Mouse (Mus musculus) heart, embryonic 14.5 days (tissue): Measurements from ENCODE around the gene Slc25a13. TPM values are rescaled to one million over a fixed set of nuclear protein-coding genes. Genes with fewer than 3 reads are reported as not detected.
A peak's percentile ranks its signal among the peaks of the same experiment; 100 is the strongest.

Experiments used
- ATAC-seq: fragments of 200-750 bp; cut with Nextera tagmentation; 2 replicates; pipeline ENCODE4 v1.8.0; 2017; ENCODE audit warnings: low read depth, moderate TSS enrichment; ENCODE audit not compliant: insufficient number of reproducible peaks, insufficient read depth, low FRiP score
- H3K27ac ChIP-seq, 2 experiments: fragments of 200-500 bp in 1 of 2; fragments of 300-500 bp in 1 of 2; sonication (generic) in 1 of 2; replicated peaks in 1 of 2; 2 replicates each; pipeline ENCODE4 v1.5.1; 2012 to 2014; ENCODE audit warnings: low read depth in 2 of 2, low read length in 2 of 2, control low read depth in 1 of 2, mild to moderate bottlenecking in 1 of 2, mixed read lengths in 1 of 2; ENCODE audit not compliant: control insufficient read depth in 1 of 2, insufficient read depth in 1 of 2
- H3K27me3 ChIP-seq: fragments of 300-500 bp; sonication (generic); 2 replicates; pipeline ENCODE4 v1.6.1; 2014; ENCODE audit warnings: mild to moderate bottlenecking, low read length, control low read depth; ENCODE audit not compliant: control insufficient read depth, insufficient read depth
- H3K36me3 ChIP-seq: fragments of 300-500 bp; sonication (generic); 2 replicates; pipeline ENCODE4 v1.6.1; 2014; ENCODE audit warnings: mild to moderate bottlenecking, control low read depth, low read length, mixed read lengths; ENCODE audit not compliant: control insufficient read depth, insufficient read depth
- H3K4me1 ChIP-seq, 2 experiments: fragments of 200-500 bp in 1 of 2; fragments of 300-500 bp in 1 of 2; sonication (generic) in 1 of 2; 2 replicates each; pipeline ENCODE4 v1.6.1; 2012 to 2014; ENCODE audit warnings: low read length in 2 of 2, control low read depth in 1 of 2, mixed read lengths in 1 of 2; ENCODE audit not compliant: control insufficient read depth in 2 of 2, insufficient read depth in 2 of 2
- H3K4me2 ChIP-seq: fragments of 300-500 bp; sonication (generic); 2 replicates; pipeline ENCODE4 v1.6.1; 2014; ENCODE audit warnings: mild to moderate bottlenecking, low read length
- H3K4me3 ChIP-seq, 2 experiments: fragments of 200-500 bp in 1 of 2; fragments of 300-500 bp in 1 of 2; sonication (generic) in 1 of 2; 2 replicates each; pipeline ENCODE4 v1.5.1; 2012 to 2014; ENCODE audit warnings: low read length in 2 of 2, mild to moderate bottlenecking in 2 of 2, control low read depth in 1 of 2, low read depth in 1 of 2, moderate library complexity in 1 of 2; ENCODE audit not compliant: control insufficient read depth in 1 of 2, insufficient read depth in 1 of 2
- H3K9ac ChIP-seq: fragments of 300-500 bp; sonication (generic); 2 replicates; pipeline ENCODE4 v1.6.1; 2014; ENCODE audit warnings: mild to moderate bottlenecking, low read length
- H3K9me3 ChIP-seq: fragments of 300-500 bp; sonication (generic); 2 replicates; pipeline ENCODE4 v1.6.1; 2016; ENCODE audit warnings: low read length, control low read depth; ENCODE audit not compliant: control insufficient read depth
- whole genome bisulfite sequencing: fragments of 180-500 bp; shearing (Covaris S2); extraction: QIAGEN DNeasy Blood & Tissue Kit; methylation state at CpG from one replicate; pipeline ENCODE4 v1.1.7; 2014; 5-methylcytosine and 5-hydroxymethylcytosine counted together
- polyA plus RNA-seq: library from polyadenylated mRNA; unstranded; fragments of >200 nt; fragmentation: Nextera tagmentation; extraction: Ambion mirVana; gene quantifications from 2 replicates; pipeline ENCODE4 v1.2.1, GENCODE M21; 2014

Slc25a13 gene
- polyA plus RNA-seq: 56.4 and 68.3 TPM in 2 replicates

DNA sequence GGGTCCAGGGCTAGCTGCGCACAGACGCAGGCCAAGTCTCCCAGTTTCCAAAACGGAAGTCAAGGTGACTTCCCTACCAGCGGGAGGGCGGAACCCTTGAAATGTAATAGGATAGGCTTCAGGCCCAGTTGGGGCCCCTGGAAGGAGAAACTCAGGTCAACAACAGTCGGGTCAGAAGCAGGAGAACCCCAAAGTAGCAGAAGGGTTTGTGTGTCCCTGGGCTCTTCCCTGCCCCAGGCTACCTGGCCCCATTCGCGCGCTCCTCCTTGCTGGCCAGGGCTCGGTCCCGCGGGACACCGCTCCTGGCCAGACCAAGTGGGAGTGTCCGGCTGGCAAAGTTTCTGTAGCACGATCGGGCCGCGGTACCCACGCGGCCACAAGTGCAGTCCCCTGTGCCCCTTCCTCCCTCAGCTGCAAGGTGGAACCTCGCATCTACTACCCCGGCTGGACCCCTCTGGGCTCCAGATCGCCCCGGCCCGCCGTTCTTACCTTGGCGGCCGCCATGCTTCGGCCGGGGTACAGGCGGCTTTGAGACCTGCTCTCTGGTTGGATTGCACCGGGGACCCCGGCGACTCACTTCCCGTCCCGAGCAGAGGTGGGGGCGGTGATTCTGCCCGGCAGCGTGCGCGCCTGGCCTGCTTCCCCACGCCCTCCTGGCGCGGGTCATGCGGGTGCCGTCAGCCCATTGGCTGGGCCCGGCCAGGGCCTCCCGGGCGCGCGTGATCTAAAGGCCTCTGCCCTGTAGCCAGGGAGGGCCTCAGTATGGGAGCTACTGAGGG, at the start of gene Slc25a13:
Slc25a13 (minus strand) TSS at position 667 of the 779 bp plus-strand sequence.
- Histone ChIP-seq H3K4me3 (peak within 1 kb of the TSS; percentile 66 to 79), H3K27ac (peak within 1 kb of the TSS; percentile 80 to 82), H3K9me3 (no peaks in the 10 kb centered on the region), H3K4me1 (peaks cover 8 to 19% of the 10 kb centered on the region in 2 experiments), H3K4me2 (peak within 1 kb of the TSS; percentile 85), H3K36me3 (no peaks in the 10 kb centered on the region), H3K9ac (peak within 1 kb of the TSS; percentile 82), H3K27me3 (peaks cover 1% of the 10 kb centered on the region; the same call in 1 of the 2 replicates)
- under 1% methylated on average over 51 of the region's 51 CpGs for WGBS
- peak; percentile 92 for ATAC-seq

DNA sequence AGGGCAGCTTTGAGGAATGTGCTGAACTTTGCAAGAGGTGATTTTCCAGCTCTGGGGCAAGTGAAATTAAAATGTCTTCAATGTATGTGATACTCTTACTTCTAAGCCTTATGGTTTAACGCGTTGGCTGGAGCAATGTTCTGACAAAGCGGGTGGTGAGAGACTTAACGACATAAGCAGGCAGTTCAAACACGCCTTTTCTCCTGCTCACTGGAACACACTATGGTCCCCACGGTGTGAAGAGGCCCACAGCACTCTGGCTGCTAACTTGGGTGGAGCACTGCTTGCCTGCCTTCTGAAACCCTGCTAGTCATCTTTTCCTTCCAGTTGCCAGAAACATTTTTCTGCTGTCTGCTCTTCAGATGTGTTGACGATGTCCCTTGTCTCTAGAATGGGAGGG, 48.8 kb upstream of the Slc25a13 start:
- H3K9ac ChIP-seq: no peak overlapping the region
- H3K36me3 ChIP-seq: no peaks in the 10 kb centered on the region
- no peaks in the 10 kb centered on the region for H3K4me1 ChIP-seq
- no peaks in the 10 kb centered on the region for H3K27me3 ChIP-seq
- no peak overlapping the region for H3K27ac ChIP-seq
- H3K9me3 ChIP-seq: no peaks in the 10 kb centered on the region
- ATAC-seq: no peak
- H3K4me2 ChIP-seq: no peak overlapping the region
- H3K4me3 ChIP-seq: no peak overlapping the region
- 72% methylated on average over 7 of the region's 7 CpGs for WGBS

DNA sequence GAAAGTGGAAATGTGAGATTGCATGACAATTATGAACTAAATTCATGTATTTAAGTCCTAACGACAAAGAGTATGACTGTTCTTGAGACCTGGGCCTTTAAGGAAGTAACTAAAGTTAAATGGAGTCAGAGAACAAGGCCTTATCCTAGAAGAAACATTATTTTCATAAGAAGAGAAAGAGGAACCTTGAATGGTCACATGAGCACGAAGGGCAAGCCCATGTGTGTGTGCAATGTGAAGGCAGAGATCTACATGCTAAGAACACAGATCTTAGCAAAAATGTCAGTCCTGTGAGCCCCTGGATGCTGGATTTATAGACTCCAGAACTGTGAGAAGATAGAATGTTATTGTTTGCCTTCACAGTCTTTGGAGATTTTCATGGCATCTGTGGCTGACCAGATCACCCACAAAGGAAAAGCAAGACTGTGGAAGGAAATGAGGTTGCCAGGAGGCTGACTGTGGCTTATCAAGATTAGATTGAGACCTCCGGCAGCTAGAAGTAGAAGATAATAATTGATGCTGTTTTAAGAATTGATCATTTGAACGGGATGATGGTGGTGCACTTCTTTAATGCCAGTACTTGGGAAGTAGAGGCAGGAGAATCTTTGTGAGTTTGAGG, 46.4 kb upstream of the Slc25a13 start:
- 61% methylated on average over 4 of the region's 4 CpGs for whole genome bisulfite sequencing
- Histone ChIP-seq H3K9me3 (no peaks in the 10 kb centered on the region), H3K9ac (no peak overlapping the region), H3K4me3 (no peak overlapping the region), H3K4me1 (no peaks in the 10 kb centered on the region), H3K27me3 (no peaks in the 10 kb centered on the region), H3K27ac (no peak overlapping the region), H3K4me2 (no peak overlapping the region), H3K36me3 (no peaks in the 10 kb centered on the region)
- ATAC-seq: no peak

DNA sequence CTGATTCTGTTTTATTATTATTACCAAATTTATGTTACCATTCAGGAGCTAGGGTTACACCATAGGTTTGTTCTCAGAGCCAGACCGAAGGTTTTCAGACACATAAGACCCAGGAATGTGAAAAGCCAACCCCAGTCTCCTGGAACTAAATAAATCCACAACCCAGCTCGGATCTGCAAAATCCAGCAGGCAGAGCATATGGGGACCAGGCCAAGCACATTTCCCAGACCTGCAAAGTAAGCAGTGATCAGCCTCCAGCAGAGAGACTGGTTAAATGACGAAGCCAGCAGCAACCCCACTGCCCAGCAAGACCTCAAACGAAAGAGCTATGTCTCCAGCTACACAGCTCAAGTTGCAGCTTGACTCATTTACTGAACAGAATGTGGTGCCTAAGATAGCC, 43.9 kb upstream of the Slc25a13 start:
- 69% methylated on average over 4 of the region's 4 CpGs for WGBS
- H3K9ac ChIP-seq: no peak overlapping the region
- H3K4me2 ChIP-seq: no peak overlapping the region
- no peaks in the 10 kb centered on the region for H3K27me3 ChIP-seq
- no peak overlapping the region for H3K27ac ChIP-seq
- H3K4me3 ChIP-seq: no peak overlapping the region
- H3K36me3 ChIP-seq: no peaks in the 10 kb centered on the region
- ATAC-seq: no peak
- no peaks in the 10 kb centered on the region for H3K4me1 ChIP-seq
- no peaks in the 10 kb centered on the region for H3K9me3 ChIP-seq

DNA sequence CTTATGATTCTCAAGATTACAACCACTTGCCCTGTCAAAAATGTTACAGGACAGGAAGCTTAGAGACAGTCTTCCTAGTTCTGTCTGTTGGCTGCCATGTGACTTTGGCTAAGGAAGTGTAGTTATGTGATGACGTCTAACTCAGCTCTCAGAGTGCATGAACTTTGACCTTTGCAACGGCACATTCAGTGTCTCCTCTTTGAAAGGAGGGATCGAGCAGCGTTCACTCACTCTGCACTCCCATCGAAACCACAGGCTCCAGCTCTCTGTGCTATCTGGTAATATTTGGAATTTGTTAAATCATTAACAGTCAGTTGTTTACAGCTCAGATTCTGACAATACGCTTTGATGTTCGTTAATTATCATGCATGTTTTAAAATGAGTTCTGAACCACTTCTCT, 31.5 kb upstream of the Slc25a13 start:
- WGBS: 64% methylated on average over 7 of the region's 7 CpGs
- Histone ChIP-seq H3K9me3 (no peaks in the 10 kb centered on the region), H3K9ac (no peak overlapping the region), H3K27me3 (no peaks in the 10 kb centered on the region), H3K36me3 (no peaks in the 10 kb centered on the region), H3K4me1 (no peaks in the 10 kb centered on the region), H3K27ac (no peak overlapping the region), H3K4me3 (no peak overlapping the region), H3K4me2 (no peak overlapping the region)
- no peak for ATAC-seq

DNA sequence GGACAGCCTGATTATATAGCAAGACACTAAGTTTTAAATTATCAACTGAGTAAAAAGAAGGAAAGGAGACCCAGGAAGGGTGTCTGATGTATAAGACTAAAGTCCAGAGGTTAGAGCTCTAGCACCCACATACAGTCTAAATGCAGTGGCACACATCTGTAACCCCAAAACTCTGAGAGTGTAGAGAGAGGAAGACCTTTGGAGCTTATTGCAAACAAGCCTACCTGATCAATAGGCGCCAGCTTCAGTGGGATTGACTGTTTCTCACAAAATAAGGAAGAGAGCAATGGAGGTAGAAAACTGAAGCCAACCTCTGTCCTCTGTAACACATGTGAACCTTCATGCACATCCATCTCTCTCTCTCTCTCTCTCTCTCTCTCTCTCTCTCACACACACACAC, 26.9 kb upstream of the Slc25a13 start:
- 70% methylated on average over 1 of the region's 1 CpGs for WGBS
- Histone ChIP-seq H3K27ac (no peak overlapping the region), H3K36me3 (no peaks in the 10 kb centered on the region), H3K9ac (no peak overlapping the region), H3K4me1 (no peaks in the 10 kb centered on the region), H3K27me3 (no peaks in the 10 kb centered on the region), H3K9me3 (no peaks in the 10 kb centered on the region), H3K4me2 (no peak overlapping the region), H3K4me3 (no peak overlapping the region)
- ATAC-seq: no peak

DNA sequence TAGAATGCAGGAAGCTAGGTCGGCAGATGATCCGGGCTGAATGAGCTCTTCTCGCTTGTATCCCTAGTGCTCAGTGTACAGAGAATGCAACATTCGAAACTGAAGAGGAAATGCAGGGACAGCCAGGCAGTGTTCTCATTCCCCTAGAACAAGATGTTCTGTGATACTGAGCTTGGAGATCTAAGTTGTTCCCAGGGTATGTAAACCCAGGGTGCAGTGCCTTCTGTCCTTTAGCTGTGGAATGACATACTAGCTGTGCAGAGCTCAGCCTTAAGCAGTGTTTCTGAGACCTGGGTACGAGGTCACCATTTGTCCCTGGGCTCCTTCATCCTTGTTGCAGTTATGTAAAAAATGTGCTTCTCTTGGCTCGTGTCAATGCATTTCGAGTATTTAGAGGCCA, 25.1 kb upstream of the Slc25a13 start:
- no peaks in the 10 kb centered on the region for H3K27me3 ChIP-seq
- H3K4me2 ChIP-seq: no peak overlapping the region
- H3K36me3 ChIP-seq: no peaks in the 10 kb centered on the region
- no peaks in the 10 kb centered on the region for H3K9me3 ChIP-seq
- 59% methylated on average over 7 of the region's 7 CpGs for WGBS
- no peak for ATAC-seq
- no peak overlapping the region for H3K9ac ChIP-seq
- H3K4me1 ChIP-seq: no peaks in the 10 kb centered on the region
- no peak overlapping the region for H3K27ac ChIP-seq
- no peak overlapping the region for H3K4me3 ChIP-seq
